Mouse (Mus musculus): Measurements from ENCODE around the gene Tgm1.

Gene Tgm1

GRCm38 (mm10) chr14:55713729-55714122 lies at the start of gene Tgm1:
Gene Tgm1, minus strand, starts transcription at chr14:55713926.
- DNase-seq, result no peak

GRCm38 (mm10) chr14:55763166-55763565 lies 49.4 kb upstream of the Tgm1 start:
- DNase-seq, result no peak

DNA sequence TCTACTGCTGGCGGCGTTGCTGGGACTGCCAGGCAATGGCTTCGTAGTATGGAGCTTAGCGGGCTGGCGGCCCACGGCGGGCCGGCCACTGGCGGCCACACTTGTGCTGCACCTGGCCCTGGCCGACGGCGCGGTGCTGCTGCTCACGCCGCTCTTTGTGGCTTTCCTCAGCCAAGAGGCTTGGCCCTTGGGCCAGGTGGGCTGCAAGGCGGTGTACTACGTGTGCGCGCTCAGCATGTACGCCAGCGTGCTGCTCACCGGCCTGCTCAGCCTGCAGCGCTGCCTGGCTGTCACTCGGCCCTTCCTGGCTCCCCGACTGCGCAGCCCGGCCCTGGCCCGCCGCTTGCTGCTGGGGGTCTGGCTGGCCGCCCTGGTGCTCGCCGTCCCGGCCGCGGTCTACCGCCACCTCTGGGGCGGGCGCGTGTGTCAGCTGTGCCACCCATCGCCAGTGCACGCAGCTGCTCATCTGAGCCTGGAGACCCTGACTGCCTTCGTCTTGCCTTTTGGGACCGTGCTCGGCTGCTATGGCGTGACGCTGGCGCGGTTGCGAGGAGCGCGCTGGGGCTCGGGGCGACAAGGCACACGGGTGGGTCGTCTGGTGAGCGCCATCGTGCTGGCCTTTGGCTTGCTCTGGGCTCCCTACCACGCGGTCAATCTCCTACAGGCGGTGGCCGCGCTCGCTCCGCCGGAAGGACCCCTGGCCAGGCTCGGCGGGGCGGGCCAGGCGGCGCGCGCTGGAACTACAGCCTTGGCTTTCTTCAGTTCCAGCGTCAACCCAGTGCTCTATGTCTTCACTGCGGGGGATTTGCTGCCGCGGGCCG lies 48.5 kb upstream of the Tgm1 start:
- DNase-seq, result peak; percentile 55

- no peak for DNase-seq
These were observed 47.4 kb upstream of the Tgm1 start, which contains the start of gene Ltb4r2 for GRCm38 (mm10) chr14:55761163-55761562. Gene Ltb4r2, plus strand, starts transcription at chr14:55761428.

- peak; percentile 75 for DNase-seq
These were observed 46.4 kb upstream of the Tgm1 start for GRCm38 (mm10) chr14:55760156-55760555.

DNA sequence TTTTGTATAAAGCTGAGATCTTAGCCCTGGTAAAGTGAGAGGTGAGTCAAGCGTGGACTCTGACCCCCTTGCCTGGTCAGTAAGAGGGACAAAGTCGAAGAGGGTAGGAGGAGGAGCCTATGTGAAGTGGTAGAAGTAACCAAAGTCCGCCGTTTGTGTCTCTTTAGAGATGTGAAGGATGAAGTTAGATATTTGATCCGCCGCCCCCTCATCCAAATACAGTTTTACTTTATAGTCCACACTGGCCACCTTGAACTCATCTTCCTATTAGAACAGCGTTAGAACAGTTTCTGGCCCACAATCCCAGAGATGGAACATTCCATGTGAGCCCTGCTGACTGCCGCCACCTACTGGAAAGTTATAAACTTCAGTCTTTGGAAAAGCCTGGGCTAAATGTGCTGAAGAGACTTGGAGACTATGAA lies 44.6 kb upstream of the Tgm1 start, which contains the start of gene Cideb:
Cideb (minus strand) TSS at position 96 of the 422 bp plus-strand sequence.
- peak; percentile 21 for DNase-seq

DNA sequence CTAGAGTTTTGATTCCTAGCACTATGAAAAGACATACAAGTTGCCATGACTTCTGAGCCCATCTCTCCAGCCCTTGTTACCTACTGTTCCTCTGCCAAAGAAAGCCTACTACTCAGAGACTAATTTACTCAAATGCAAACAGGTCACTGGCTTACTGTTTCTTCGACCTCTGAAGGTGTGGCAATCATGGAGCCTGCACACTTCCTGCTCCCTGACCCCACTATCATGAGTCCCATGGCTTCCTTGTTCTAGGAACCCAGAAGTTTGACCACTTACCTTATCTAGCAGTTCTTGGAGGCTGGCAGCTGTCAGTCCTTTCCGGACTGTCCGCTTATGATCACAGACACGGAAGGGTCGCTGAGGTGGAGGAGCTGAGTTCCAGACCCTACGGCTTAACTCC lies 43.8 kb upstream of the Tgm1 start:
- DNase-seq, result no peak

DNA sequence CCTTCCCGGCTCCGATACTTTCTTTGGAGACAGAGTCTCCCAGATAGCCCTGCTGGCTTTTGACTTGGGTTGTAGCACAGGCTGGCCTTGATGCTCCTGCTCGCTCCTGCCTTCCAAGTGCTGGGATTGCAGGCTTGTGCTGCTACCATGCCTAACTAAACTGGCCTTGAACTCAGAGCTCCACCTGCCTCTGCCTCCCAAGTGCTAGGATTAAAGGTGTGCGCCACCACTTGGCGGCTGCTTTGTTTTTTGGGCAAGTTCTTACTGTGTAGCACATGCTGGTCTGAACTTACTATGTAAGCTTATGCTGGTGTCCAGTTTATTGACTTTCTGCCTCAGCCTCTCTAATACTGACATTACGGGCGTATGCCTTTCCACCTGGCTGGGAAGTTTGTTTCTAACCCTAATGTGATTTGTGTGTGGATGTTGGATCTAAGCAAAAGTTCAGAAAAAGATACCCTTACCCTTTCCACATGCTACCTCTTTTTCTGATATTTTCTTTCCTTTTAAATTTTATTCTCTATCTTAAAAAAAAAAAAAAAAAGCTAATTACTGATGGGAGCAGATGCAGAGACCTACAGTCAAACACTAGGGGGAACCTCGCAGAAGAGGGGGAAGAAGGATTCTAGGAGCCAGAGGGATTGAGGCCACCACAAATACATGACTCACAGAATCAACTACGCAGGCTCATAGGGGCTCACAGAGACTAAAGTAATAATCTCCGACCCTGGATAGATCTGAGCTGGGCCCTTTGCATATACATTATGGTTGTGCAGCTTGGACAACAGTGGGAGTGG lies 33.5 kb upstream of the Tgm1 start:
- no peak for DNase-seq

GRCm38 (mm10) chr14:55745861-55746237 lies 32.1 kb upstream of the Tgm1 start:
- DNase-seq, result no peak

DNA sequence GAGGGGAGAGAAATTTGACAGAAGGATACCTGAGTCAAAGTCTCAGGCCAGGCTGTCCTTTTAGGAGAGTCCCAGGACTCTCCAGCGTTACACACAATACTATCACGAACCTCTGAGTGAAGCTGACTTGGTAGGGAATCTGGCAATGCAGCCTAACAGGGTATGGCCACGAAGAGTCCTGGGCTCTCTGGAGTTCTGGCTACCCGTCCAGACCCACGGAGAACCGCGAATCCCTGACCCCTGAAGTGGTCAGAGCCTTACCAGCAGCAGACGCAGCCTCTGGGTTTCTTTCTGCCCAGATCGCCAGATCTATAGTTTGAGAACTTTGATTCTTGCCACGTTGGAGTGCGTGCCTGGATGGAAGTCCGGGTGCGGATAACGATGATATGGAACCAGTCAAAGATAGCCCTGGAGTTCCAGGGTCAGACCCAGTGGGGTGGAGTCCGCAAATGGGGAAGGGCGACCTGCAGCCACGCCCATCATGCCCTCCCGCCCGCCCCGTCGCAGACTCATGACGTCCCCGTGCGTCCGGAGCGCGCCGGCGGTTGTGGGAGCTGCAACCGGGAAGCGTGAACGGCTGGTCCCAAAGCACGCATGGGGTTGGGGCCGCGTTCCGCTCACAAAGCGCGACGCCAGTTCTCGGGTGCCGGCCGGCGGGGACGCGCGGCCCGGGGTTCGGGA lies 31.6 kb upstream of the Tgm1 start, which contains the start of the genes Dhrs1 and Nop9:
Dhrs1 (minus strand) TSS at position 511 of the 681 bp plus-strand sequence.
Nop9 (plus strand) TSS at position 514 of the 681 bp plus-strand sequence.
- DNase-seq, result peak; percentile 89

DNA sequence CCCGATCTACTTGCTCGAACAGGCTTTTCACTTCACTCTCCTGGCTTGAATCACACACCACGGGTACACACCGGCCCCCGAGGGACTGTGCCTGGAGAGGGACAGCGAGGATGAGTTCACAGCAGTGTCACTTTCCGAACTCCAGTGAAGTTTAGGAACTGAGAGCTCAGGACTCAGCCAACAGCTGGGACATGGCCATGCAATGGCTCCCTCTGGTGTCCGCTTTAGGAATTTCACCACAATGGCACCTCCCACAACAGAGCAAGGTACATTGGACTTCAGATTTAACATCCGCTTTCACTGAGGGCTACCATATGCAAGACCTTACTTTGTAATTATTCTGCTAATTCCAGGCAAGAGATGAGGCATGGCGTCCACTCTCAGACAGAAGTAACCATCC lies 30.0 kb upstream of the Tgm1 start:
- peak; percentile 82 for DNase-seq

DNA sequence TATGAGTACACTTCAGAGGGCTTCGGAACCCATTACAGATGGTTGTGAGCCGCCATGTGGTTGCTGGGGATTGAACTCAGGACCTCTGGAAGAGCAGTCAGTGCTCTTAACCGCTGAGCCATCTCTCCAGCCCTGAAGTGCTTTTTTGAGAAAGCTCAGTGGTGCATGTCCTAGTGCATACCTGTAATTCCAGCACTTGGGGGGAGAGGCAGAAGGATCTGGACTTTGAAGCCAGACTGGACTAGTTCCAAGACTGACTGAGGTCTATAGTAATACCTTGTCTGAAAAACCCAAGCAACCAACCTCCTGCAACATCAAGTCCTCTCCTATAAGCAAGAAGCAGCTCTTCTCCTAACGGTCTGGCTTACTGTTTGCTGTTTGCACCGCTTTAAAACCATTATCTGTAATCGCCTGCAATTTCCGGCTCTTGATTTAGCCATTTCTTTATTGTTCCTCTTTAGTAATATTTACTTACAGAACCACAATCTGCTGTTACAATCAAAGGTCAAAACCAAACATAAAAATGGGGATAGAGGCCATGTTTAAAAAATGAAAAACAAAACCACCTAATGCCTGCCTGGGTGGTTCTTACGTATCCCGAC lies 23.5 kb upstream of the Tgm1 start:
- DNase-seq, result no peak

DNA sequence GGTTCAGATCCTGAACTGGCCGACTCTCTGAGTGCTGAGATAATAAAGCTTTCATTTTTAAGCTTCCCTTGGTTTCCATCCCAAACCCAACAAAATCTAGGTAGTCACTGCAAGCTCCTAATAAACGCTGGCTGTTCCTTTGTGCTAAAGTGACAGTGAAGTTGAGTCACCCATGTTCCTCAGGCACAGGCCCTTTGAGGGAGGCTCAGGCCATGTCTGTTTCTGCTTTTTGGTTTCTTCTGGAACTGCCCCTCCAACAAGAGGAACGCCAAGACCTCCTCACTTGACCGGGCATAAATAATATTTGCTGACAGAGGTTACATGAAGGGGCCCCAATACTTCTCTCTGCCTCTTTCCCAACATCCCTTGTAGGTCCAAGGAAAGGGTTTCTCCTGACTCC lies 22.0 kb upstream of the Tgm1 start:
- DNase-seq, result no peak

DNA sequence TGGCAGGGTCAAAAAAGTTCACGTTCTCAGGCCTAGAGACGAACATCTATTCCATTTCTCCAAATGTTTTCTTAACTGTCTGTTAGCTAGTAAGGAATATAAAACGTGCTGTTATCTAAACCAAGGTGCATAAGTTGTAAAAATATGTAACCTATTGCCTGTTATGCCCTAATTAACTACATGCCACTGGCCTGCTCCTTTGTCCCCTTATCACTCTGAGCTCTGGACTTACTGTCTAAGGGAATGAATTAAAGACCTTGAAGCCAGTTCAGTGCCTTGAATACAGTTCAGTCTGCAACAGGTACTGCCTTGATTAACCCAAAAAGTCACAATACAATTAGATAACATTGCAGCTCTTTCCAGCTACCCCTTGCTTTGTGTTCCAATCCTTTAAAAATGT lies 21.6 kb upstream of the Tgm1 start:
- no peak for DNase-seq

GRCm38 (mm10) chr14:55734869-55735268 lies 21.1 kb upstream of the Tgm1 start:
- no peak for DNase-seq

- DNase-seq, result no peak
These were observed 20.2 kb upstream of the Tgm1 start for GRCm38 (mm10) chr14:55733889-55734288.

DNA sequence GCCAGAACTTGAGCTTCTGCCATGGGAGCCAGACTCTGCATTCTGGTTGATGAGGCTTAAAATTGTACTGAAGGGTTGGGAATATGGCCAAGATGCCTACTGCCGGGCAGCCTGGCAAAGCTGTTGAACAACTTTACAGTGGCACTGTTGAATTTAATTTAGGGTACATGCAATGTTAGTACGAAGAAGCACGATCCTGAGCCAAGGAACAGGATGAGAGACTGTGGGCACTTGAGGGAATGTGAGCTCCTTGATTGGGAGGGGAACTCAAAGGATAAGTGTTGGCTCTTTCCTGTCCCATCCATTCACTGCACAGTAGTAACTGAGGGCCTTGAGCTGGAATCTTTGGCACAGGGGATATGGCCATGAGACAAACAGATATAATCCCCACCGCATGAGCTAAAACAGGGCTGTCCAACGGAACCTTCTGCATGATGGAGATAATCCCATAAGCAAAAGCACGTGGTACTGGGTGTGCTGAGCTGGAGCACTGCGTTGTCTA lies 16.9 kb upstream of the Tgm1 start:
- DNase-seq, result peak; percentile 15

GRCm38 (mm10) chr14:55730116-55730515 lies 16.4 kb upstream of the Tgm1 start:
- DNase-seq, result no peak

- DNase-seq, result no peak
These were observed 14.4 kb upstream of the Tgm1 start for GRCm38 (mm10) chr14:55727889-55728685.

DNA sequence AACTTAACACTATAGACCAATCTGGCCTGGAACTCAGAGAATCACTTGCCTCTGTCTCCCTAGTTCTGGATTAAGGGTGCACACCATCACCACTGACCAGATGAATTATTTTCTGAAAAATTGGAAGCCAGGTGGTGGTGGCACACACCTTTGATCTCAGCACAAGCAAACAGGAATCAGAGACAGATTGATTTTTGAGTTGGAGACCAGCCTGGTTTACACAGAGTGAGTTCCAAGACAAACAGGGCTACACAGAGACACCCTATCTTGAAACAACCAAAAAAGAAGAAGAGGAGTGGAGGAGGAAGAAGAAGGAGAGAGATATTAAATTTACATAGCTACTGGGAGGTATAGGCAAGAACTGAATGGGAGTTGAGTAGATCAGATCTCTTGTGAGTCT lies 12.5 kb upstream of the Tgm1 start:
- no peak for DNase-seq

GRCm38 (mm10) chr14:55724411-55724871 lies 10.7 kb upstream of the Tgm1 start:
- DNase-seq, result no peak

DNA sequence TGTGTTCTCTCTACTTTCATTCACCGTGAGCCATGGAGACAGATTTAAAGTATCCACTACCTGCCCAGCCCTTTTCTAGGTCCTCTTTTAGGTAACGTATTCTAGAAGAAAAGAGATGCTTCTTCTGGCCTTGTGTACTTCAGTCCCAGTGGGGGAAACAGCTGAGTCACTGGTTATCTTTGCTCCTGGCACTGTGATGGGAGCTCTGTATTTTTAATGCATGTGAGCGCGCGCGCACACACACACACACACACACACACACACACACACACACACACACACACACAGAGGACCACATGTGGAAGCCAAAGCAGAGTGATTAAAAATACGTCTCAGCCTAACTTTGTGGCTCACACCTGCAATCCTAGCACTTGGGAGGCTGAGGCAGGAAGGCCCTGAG lies 9.7 kb upstream of the Tgm1 start:
- no peak for DNase-seq

All from right cerebral cortex, postnatal 25 days (tissue).